Mouse (Mus musculus) CH12.LX (cell line): ENCODE results near the gene Nrap. TPM values are rescaled to one million over a fixed set of nuclear protein-coding genes. Genes with fewer than 3 reads are reported as not detected.

Experiments used
- DNase-seq: peaks from one replicate; pipeline ENCODE4 v3.0.0-alpha.2; 2013; ENCODE audit errors: extremely low read depth
- H3K27ac ChIP-seq: 2 replicates; pipeline ENCODE4 v1.5.1; 2012; ENCODE audit warnings: low read depth, mild to moderate bottlenecking, control low read depth, moderate library complexity; ENCODE audit not compliant: insufficient read depth
- H3K27me3 ChIP-seq: replicated peaks from 2 replicates; pipeline ENCODE3; 2012; ENCODE audit warnings: inconsistent platforms
- H3K36me3 ChIP-seq, 2 experiments: replicated peaks in 1 of 2; 2 replicates each; pipeline versions ENCODE3 to v1.6.1; 2012; ENCODE audit warnings: inconsistent platforms in 1 of 2, low read length in 1 of 2, mild to moderate bottlenecking in 1 of 2, mixed read lengths in 1 of 2, moderate library complexity in 1 of 2; ENCODE audit not compliant: control insufficient read depth in 1 of 2, insufficient read depth in 1 of 2
- H3K4me1 ChIP-seq, 2 experiments: 2 replicates each; pipeline ENCODE4 v1.6.1; 2012; ENCODE audit warnings: inconsistent platforms in 1 of 2, moderate library complexity in 1 of 2; ENCODE audit not compliant: insufficient read depth in 2 of 2, control insufficient read depth in 1 of 2
- H3K4me2 ChIP-seq: 2 replicates; pipeline ENCODE4 v1.6.1; 2012; ENCODE audit warnings: low read depth, mild to moderate bottlenecking, control low read depth; ENCODE audit not compliant: poor library complexity, insufficient read depth, severe bottlenecking
- H3K4me3 ChIP-seq, 3 experiments: fragments of 150-350 bp in 1 of 3; sonication (generic) in 1 of 3; replicated peaks in 1 of 3; 2 replicates each; pipeline versions ENCODE3 to v1.5.1; 2011 to 2012; ENCODE audit warnings: low read depth in 2 of 3, low read length in 2 of 3, mild to moderate bottlenecking in 2 of 3, moderate library complexity in 2 of 3, control low read depth in 1 of 3, improper control_type of control experiment in 1 of 3, inconsistent platforms in 1 of 3, mixed read lengths in 1 of 3; ENCODE audit not compliant: poor library complexity in 1 of 3
- H3K79me2 ChIP-seq: replicated peaks from 2 replicates; pipeline ENCODE4 v1.6.1; 2012; ENCODE audit warnings: mild to moderate bottlenecking, moderate library complexity; ENCODE audit not compliant: control insufficient read depth, poor library complexity, insufficient read depth, severe bottlenecking; ENCODE audit errors: extremely low read depth
- H3K9ac ChIP-seq: 2 replicates; pipeline ENCODE4 v1.6.1; 2012; ENCODE audit warnings: low read depth, mild to moderate bottlenecking, control low read depth, moderate library complexity; ENCODE audit not compliant: insufficient read depth
- H3K9me3 ChIP-seq: replicated peaks from 2 replicates; pipeline ENCODE3; 2012; ENCODE audit warnings: low read length, inconsistent platforms, mixed read lengths
- CHD1 ChIP-seq: IDR thresholded peaks from 2 replicates; pipeline ENCODE4 v1.6.1; 2012; ENCODE audit warnings: low read depth, low read length, improper control_type of control experiment, inconsistent platforms
- ETS1 ChIP-seq: conservative IDR thresholded peaks from 2 replicates; pipeline ENCODE4 v1.6.1; 2012; ENCODE audit warnings: low read depth, mild to moderate bottlenecking, inconsistent platforms, low read length, improper control_type of control experiment, moderate library complexity
- HCFC1 ChIP-seq: IDR thresholded peaks from 2 replicates; pipeline ENCODE4 v1.6.1; 2012; ENCODE audit warnings: low read depth, mild to moderate bottlenecking, inconsistent platforms, low read length, improper control_type of control experiment
- JUND ChIP-seq: conservative IDR thresholded peaks from 2 replicates; pipeline ENCODE4 v1.6.1; 2011; ENCODE audit warnings: low read depth, low read length, improper control_type of control experiment
- MAFK ChIP-seq: IDR thresholded peaks from 2 replicates; pipeline ENCODE4 v1.6.1; 2011; ENCODE audit warnings: low read length, improper control_type of control experiment; ENCODE audit not compliant: insufficient replicate concordance
- MAZ ChIP-seq: IDR thresholded peaks from 2 replicates; pipeline ENCODE4 v1.6.1; 2012; ENCODE audit warnings: low read depth, mild to moderate bottlenecking, inconsistent platforms, low read length, improper control_type of control experiment, moderate library complexity
- MEF2A ChIP-seq: IDR thresholded peaks from 2 replicates; pipeline ENCODE4 v1.6.1; 2014; ENCODE audit warnings: low read depth, mild to moderate bottlenecking, inconsistent platforms, low read length, improper control_type of control experiment, borderline replicate concordance
- MXI1 ChIP-seq: IDR thresholded peaks from 2 replicates; pipeline ENCODE4 v1.6.1; 2011; ENCODE audit warnings: mild to moderate bottlenecking, low read depth, low read length, improper control_type of control experiment
- MYC ChIP-seq: IDR thresholded peaks from 2 replicates; pipeline ENCODE4 v1.6.1; 2011; ENCODE audit warnings: low read depth, mild to moderate bottlenecking, improper control_type of control experiment, low read length
- NELFE ChIP-seq: IDR thresholded peaks from 2 replicates; pipeline ENCODE4 v1.6.1; 2011; ENCODE audit warnings: low read depth, low read length, improper control_type of control experiment
- NRF1 ChIP-seq: IDR thresholded peaks from 2 replicates; pipeline ENCODE4 v1.6.1; 2014; ENCODE audit warnings: low read depth, mild to moderate bottlenecking, inconsistent platforms, low read length, improper control_type of control experiment, moderate library complexity
- POLR2A ChIP-seq: IDR thresholded peaks from 2 replicates; pipeline ENCODE4 v1.6.1; 2011; ENCODE audit warnings: low read depth, mild to moderate bottlenecking, improper control_type of control experiment, low read length
- SMC3 ChIP-seq: IDR thresholded peaks from 2 replicates; pipeline ENCODE4 v1.6.1; 2011; ENCODE audit warnings: low read depth, low read length, improper control_type of control experiment
- TBP ChIP-seq: conservative IDR thresholded peaks from 2 replicates; pipeline ENCODE4 v1.6.1; 2011; ENCODE audit warnings: low read depth, low read length, improper control_type of control experiment
- USF2 ChIP-seq: conservative IDR thresholded peaks from 2 replicates; pipeline ENCODE4 v1.6.1; 2011; ENCODE audit warnings: low read depth, low read length, improper control_type of control experiment
- dilution Hi-C: fragments of 300-500 bp; cut with MboI; formaldehyde crosslinking; loops from 2 replicates; pipeline ENCODE4 v1.14.3; 2020; ENCODE audit warnings: low sequenced_read_pairs; ENCODE audit not compliant: extremely low pct_unique_long_range_greater_than_20kb, extremely low pct_ligation_motif_present
- in situ Hi-C: fragments of 300-500 bp; cut with MboI; formaldehyde crosslinking; loops from 3 replicates; pipeline ENCODE4 v1.14.3; 2019; ENCODE audit warnings: low sequenced_read_pairs, low pct_ligation_motif_present, low pct_unique_long_range_greater_than_20kb, mixed read lengths
- polyA plus RNA-seq: library from polyadenylated mRNA; unstranded; fragments of >175 nt; gene quantifications from 2 replicates; pipeline ENCODE4 v1.2.1, GENCODE M21; 2012; ENCODE audit warnings: low read depth; ENCODE audit not compliant: insufficient read length
- total RNA-seq, 2 experiments: library from RNA; depleted of rRNA; stranded (reverse); fragments of 300-350 nt in 1 of 2; fragments of >200 nt in 1 of 2; gene quantifications; 2 replicates each; pipeline ENCODE4 v1.2.3; 2012 to 2014

Gene Nrap
- total RNA-seq (2012; rRNA removed) (0.88 and 1.5 TPM in 2 replicates), total RNA-seq (2014; rRNA removed) (0.04 TPM in 1 of 2 replicates, not detected in the other), polyA plus RNA-seq (0.15 and 0.17 TPM in 2 replicates)

DNA sequence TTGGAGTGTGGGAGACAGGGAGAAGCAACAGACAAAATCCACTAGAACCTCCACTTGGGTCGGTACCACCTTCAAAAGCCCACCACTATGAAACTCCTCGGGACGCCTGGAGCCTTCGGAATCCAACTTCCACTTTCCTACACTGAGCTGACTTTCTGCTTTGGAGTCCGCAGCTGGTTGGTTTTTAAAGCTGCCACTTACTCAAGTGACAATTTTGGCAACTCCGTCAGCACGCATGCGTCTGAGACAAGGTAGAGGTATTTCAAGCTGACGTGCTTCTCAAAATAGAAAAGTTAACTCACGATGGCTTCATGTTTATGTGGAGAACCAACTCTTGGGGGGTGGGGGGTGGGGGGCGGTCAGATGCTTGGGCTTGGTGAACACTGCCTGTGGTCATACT is at the start of gene Nrap:
TSS of gene Nrap (minus strand) at position 159 of the 400 bp plus-strand sequence.
- Histone ChIP-seq H3K79me2 (no peaks in the 10 kb centered on the region), H3K4me1 (peaks cover 0 to 12% of the 10 kb centered on the region in 2 experiments; a peak in 2 of 4 replicates), H3K27ac (no peak within 1 kb of the TSS), H3K36me3 (no peaks in the 10 kb centered on the region), H3K27me3 (peaks cover 5% of the 10 kb centered on the region), H3K4me2 (peak within 1 kb of the TSS; percentile 44; the same call in 1 of the 2 replicates), H3K4me3 (no peak within 1 kb of the TSS), H3K9me3 (no peaks in the 10 kb centered on the region), H3K9ac (no peak within 1 kb of the TSS)
- no peak for TF ChIP-seq MYC
- TF ChIP-seq JUND, result no peak
- TF ChIP-seq MAZ, result no peak
- peak; percentile 60; the same call in 1 of the 2 replicates for TF ChIP-seq MEF2A
- TF ChIP-seq NELFE, result no peak
- TF ChIP-seq TBP, result no peak
- TF ChIP-seq MAFK, result no peak
- TF ChIP-seq CHD1, result no peak
- no peak for TF ChIP-seq HCFC1
- TF ChIP-seq MXI1, result no peak
- TF ChIP-seq USF2, result no peak
- peak; percentile 78 for TF ChIP-seq NRF1
- dilution Hi-C loops, result no loop called here
- in situ Hi-C loops, result no loop called here
- DNase-seq, result no peak

DNA sequence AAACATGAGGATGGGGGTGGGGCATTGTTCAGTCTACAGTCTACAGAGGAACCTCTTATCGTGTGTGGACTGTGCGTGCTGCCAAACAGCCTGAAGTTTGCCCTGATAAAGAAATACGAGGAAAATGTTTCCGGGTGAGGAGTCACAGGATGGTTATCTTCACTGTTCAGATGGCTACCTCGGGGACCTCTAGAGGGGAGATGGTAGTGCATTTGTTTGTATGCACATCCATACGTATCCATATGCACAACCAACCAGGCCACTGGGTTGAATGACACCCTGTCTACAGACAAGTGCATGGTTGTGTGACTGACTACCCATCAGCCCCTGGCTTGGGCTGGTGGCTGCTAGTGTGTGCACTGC is 49.2 kb upstream of the Nrap start:
- H3K9me3 ChIP-seq, result no peaks in the 10 kb centered on the region
- peaks cover 0 to 32% of the 10 kb centered on the region in 2 experiments for H3K36me3 ChIP-seq
- H3K4me2 ChIP-seq, result no peak overlapping the region
- H3K9ac ChIP-seq, result no peak overlapping the region
- no peak for DNase-seq
- dilution Hi-C loops (no loop called here), in situ Hi-C loops (no loop called here)
- no peaks in the 10 kb centered on the region for H3K4me1 ChIP-seq
- no peaks in the 10 kb centered on the region for H3K79me2 ChIP-seq
- no peak for TF ChIP-seq SMC3
- TF ChIP-seq ETS1, result no peak
- no peak for TF ChIP-seq POLR2A
- no peak overlapping the region for H3K4me3 ChIP-seq
- no peak overlapping the region for H3K27ac ChIP-seq
- no peaks in the 10 kb centered on the region for H3K27me3 ChIP-seq
